Mouse (Mus musculus): ENCODE measurements around the gene Lmod3.

- TF ChIP-seq CTCF (IDR thresholded peaks at IDR 0.05; ENCODE audit: low read depth, low read length) (no peak), EP300 (IDR thresholded peaks at IDR 0.05; ENCODE audit: insufficient read depth, low read depth, low read length) (no peak), POLR2A (IDR thresholded peaks at IDR 0.05; ENCODE audit: insufficient read depth, low read length) (no peak)
These were observed 17.5 kb downstream of the Lmod3 start for GRCm38 (mm10) chr6:97234911-97235668.

Data from ES-Bruce4 (cell line).